Comparison of ENCODE assay signal across 9 mouse cellular contexts in the genomic region with DNA sequence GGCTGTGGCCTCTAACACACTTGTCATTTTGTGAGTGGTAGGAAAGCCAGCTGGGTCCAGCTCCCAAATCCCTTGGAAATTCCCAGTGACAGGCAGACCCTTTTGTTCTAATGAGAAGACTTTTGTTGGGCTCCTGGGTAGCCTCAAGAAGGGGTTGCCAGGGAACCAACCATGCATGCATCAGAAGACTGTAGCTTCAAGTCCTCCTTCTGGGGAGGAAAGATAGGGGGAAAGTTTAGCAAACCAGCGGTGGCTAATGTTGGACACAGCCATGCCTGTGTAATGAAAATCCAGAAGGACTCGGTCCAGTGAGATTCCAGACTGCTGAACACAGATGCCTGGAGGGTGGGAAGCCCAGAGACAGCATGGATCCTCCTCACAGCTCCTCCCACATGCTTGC.
DNase-seq lines count a peak whose midpoint lies in the region; ATAC-seq and TF ChIP-seq lines count a peak whose summit lies in the region.
"Had no signal": no experiment of that assay in that cellular context is flagged by ENCODE, and none has a peak within 500 bp of the region (broad histone marks: within the 10 kb centered on the region; RNA-seq: fewer than 3 reads in every experiment).

No protein-coding gene starts in this region.

- H3K27me3 ChIP-seq in midbrain, embryonic 10.5 days (ENCODE audit: low read depth, poor library complexity, severe bottlenecking) = peaks cover 7% of the 10 kb centered on the region; the same call in 1 of the 2 replicates
- no peaks in the 10 kb centered on the region for H3K27me3 ChIP-seq in midbrain, embryonic 16.5 days (ENCODE audit: control insufficient read depth, insufficient read depth, low read depth, low read length)
- H3K27me3 ChIP-seq in embryonic facial prominence, embryonic 14.5 days (replicated peaks; ENCODE audit: control insufficient read depth, insufficient read depth, low read length) = no peaks in the 10 kb centered on the region
- no peaks in the 10 kb centered on the region for H3K27me3 ChIP-seq in hindbrain, embryonic 14.5 days (ENCODE audit: control insufficient read depth, insufficient read depth, low read length)
- H3K27me3 ChIP-seq in liver, embryonic 12.5 days (replicated peaks) = no peaks in the 10 kb centered on the region
- H3K27me3 ChIP-seq in lung, postnatal 0 days (replicated peaks; ENCODE audit: insufficient read depth, low read length) = no peaks in the 10 kb centered on the region

- H3K9ac ChIP-seq in midbrain, embryonic 16.5 days (ENCODE audit: low read depth, low read length) = no peak overlapping the region
- no peak overlapping the region for H3K9ac ChIP-seq in embryonic facial prominence, embryonic 14.5 days (ENCODE audit: low read depth, low read length)
- H3K9ac ChIP-seq in hindbrain, embryonic 14.5 days = no peak overlapping the region
- H3K9ac ChIP-seq in liver, embryonic 12.5 days = no peak overlapping the region
- H3K9ac ChIP-seq in lung, postnatal 0 days (replicated peaks; ENCODE audit: low read depth) = no peak overlapping the region

- H3K9me3 ChIP-seq in midbrain, embryonic 10.5 days (replicated peaks) = no peaks in the 10 kb centered on the region
- no peaks in the 10 kb centered on the region for H3K9me3 ChIP-seq in midbrain, embryonic 16.5 days (replicated peaks; ENCODE audit: control insufficient read depth, low read length, poor library complexity, severe bottlenecking)
- no peaks in the 10 kb centered on the region for H3K9me3 ChIP-seq in embryonic facial prominence, embryonic 14.5 days (ENCODE audit: control insufficient read depth, low read length)
- no peaks in the 10 kb centered on the region for H3K9me3 ChIP-seq in hindbrain, embryonic 14.5 days (ENCODE audit: control insufficient read depth, low read length)
- no peaks in the 10 kb centered on the region for H3K9me3 ChIP-seq in liver, embryonic 12.5 days (replicated peaks)
- no peaks in the 10 kb centered on the region for H3K9me3 ChIP-seq in lung, postnatal 0 days (ENCODE audit: low read length)

- DNase-seq in midbrain, embryonic 10.5 days (ENCODE audit: low spot score) = peak; percentile 70
- DNase-seq in embryonic facial prominence, embryonic 14.5 days (ENCODE audit: low spot score) = no peak
- DNase-seq in hindbrain, embryonic 14.5 days (ENCODE audit: low spot score) = peak; percentile 50
- peak; percentile 15 for DNase-seq in retina, embryonic 14.5 days (ENCODE audit: low spot score)
- no peak for DNase-seq in lung, postnatal 0 days (ENCODE audit: low spot score)
- DNase-seq: lung, adult 2 months had no signal

- no peak for TF ChIP-seq EP300 in lung, postnatal 0 days (IDR thresholded peaks at IDR 0.05)

- H3K27ac ChIP-seq in midbrain, embryonic 10.5 days (replicated peaks) = peak overlapping the region; percentile 82
- no peak overlapping the region for H3K27ac ChIP-seq in midbrain, embryonic 16.5 days (ENCODE audit: low read length)
- 0 out of 2 replicates have a peak overlapping the region, but pooled peaks have one; percentile 13 for H3K27ac ChIP-seq in embryonic facial prominence, embryonic 14.5 days (replicated peaks; ENCODE audit: low read depth, low read length)
- peak overlapping the region; percentile 62 for H3K27ac ChIP-seq in hindbrain, embryonic 14.5 days
- no peak overlapping the region for H3K27ac ChIP-seq in liver, embryonic 12.5 days
- H3K27ac ChIP-seq in lung, postnatal 0 days (ENCODE audit: low read length) = no peak overlapping the region

- H3K4me2 ChIP-seq in midbrain, embryonic 16.5 days (ENCODE audit: low read length) = no peak overlapping the region
- H3K4me2 ChIP-seq in embryonic facial prominence, embryonic 14.5 days (ENCODE audit: low read depth, low read length) = peak overlapping the region; percentile 2; the same call in 1 of the 2 replicates
- 0 out of 2 replicates have a peak overlapping the region, but pooled peaks have one; percentile 19 for H3K4me2 ChIP-seq in hindbrain, embryonic 14.5 days (replicated peaks)
- no peak overlapping the region for H3K4me2 ChIP-seq in liver, embryonic 12.5 days
- H3K4me2 ChIP-seq in lung, postnatal 0 days (replicated peaks; ENCODE audit: low read depth, low read length) = no peak overlapping the region

- no peaks in the 10 kb centered on the region for H3K36me3 ChIP-seq in midbrain, embryonic 10.5 days
- no peaks in the 10 kb centered on the region for H3K36me3 ChIP-seq in midbrain, embryonic 16.5 days (ENCODE audit: control insufficient read depth, insufficient read depth, low read length)
- no peaks in the 10 kb centered on the region for H3K36me3 ChIP-seq in embryonic facial prominence, embryonic 14.5 days (ENCODE audit: control insufficient read depth, insufficient read depth, low read length)
- H3K36me3 ChIP-seq in hindbrain, embryonic 14.5 days (replicated peaks; ENCODE audit: control insufficient read depth, insufficient read depth) = no peaks in the 10 kb centered on the region
- no peaks in the 10 kb centered on the region for H3K36me3 ChIP-seq in liver, embryonic 12.5 days
- H3K36me3 ChIP-seq in lung, postnatal 0 days (ENCODE audit: insufficient read depth, low read length) = no peaks in the 10 kb centered on the region

- H3K4me1 ChIP-seq in midbrain, embryonic 10.5 days = peaks cover 38% of the 10 kb centered on the region
- H3K4me1 ChIP-seq in midbrain, embryonic 16.5 days (ENCODE audit: control insufficient read depth, insufficient read depth, low read length) = peaks cover 11% of the 10 kb centered on the region
- H3K4me1 ChIP-seq in embryonic facial prominence, embryonic 14.5 days (ENCODE audit: control insufficient read depth, insufficient read depth, low read length) = no peaks in the 10 kb centered on the region; the same call in 1 of the 2 replicates
- H3K4me1 ChIP-seq in hindbrain, embryonic 14.5 days (replicated peaks; ENCODE audit: control insufficient read depth, insufficient read depth, low read length) = peaks cover 10% of the 10 kb centered on the region
- H3K4me1 ChIP-seq in liver, embryonic 12.5 days = no peaks in the 10 kb centered on the region
- H3K4me1 ChIP-seq in lung, postnatal 0 days (ENCODE audit: insufficient read depth, low read depth, low read length) = no peaks in the 10 kb centered on the region

- 9% methylated on average over 2 of the region's 2 CpGs for WGBS in midbrain, embryonic 10.5 days
- 6% methylated on average over 2 of the region's 2 CpGs for WGBS in midbrain, embryonic 16.5 days
- WGBS in embryonic facial prominence, embryonic 14.5 days = 49% methylated on average over 2 of the region's 2 CpGs
- WGBS in hindbrain, embryonic 14.5 days = 7% methylated on average over 2 of the region's 2 CpGs
- 62% methylated on average over 2 of the region's 2 CpGs for WGBS in liver, embryonic 12.5 days (ENCODE audit: insufficient replicate concordance)
- 60% methylated on average over 2 of the region's 2 CpGs for WGBS in lung, postnatal 0 days

- H3K4me3 ChIP-seq in midbrain, embryonic 10.5 days = no peak overlapping the region
- H3K4me3 ChIP-seq in midbrain, embryonic 16.5 days (ENCODE audit: low read depth, low read length) = no peak overlapping the region
- no peak overlapping the region for H3K4me3 ChIP-seq in embryonic facial prominence, embryonic 14.5 days (ENCODE audit: low read depth, low read length)
- no peak overlapping the region for H3K4me3 ChIP-seq in hindbrain, embryonic 14.5 days (replicated peaks; ENCODE audit: low read length)
- no peak overlapping the region for H3K4me3 ChIP-seq in liver, embryonic 12.5 days
- no peak overlapping the region for H3K4me3 ChIP-seq in lung, postnatal 0 days (ENCODE audit: low read depth, low read length)

- no peak for ATAC-seq in midbrain, embryonic 16.5 days
- ATAC-seq in embryonic facial prominence, embryonic 14.5 days (ENCODE audit: low read depth) = no peak
- ATAC-seq in hindbrain, embryonic 14.5 days (ENCODE audit: low FRiP score) = peak; percentile 46; the same call in 1 of the 2 replicates
- no peak for ATAC-seq in liver, embryonic 12.5 days
- no peak for ATAC-seq in lung, postnatal 0 days
- ATAC-seq: intestine, postnatal 0 days had no signal

- no peak for TF ChIP-seq CTCF in lung, postnatal 0 days (IDR thresholded peaks at IDR 0.05)

Comparison
In these comparisons a context has a peak if more than half of its experiments do, and no peak if none do; other contexts are left out.
1. H3K27ac ChIP-seq: peak in midbrain, embryonic 10.5 days (single experiment), embryonic facial prominence, embryonic 14.5 days (single experiment) and hindbrain, embryonic 14.5 days (single experiment); none in midbrain, embryonic 16.5 days (single experiment), liver, embryonic 12.5 days (single experiment) and lung, postnatal 0 days (single experiment).
2. DNase-seq: peak in midbrain, embryonic 10.5 days (single experiment), hindbrain, embryonic 14.5 days (single experiment) and retina, embryonic 14.5 days (single experiment); none in embryonic facial prominence, embryonic 14.5 days (single experiment) and lung, postnatal 0 days (single experiment).
3. H3K4me2 ChIP-seq: peak in embryonic facial prominence, embryonic 14.5 days (single experiment) and hindbrain, embryonic 14.5 days (single experiment); none in midbrain, embryonic 16.5 days (single experiment), liver, embryonic 12.5 days (single experiment) and lung, postnatal 0 days (single experiment).